Mouse (Mus musculus) cortical plate, adult 2 months (tissue): ENCODE measurements around the gene Trp53rka.

ENCODE experiments used
- CTCF ChIP-seq: fragments of 200-500 bp; IDR thresholded peaks from 2 replicates; pipeline ENCODE4 v1.5.1; 2011; ENCODE audit warnings: mild to moderate bottlenecking, control low read depth, low read length; ENCODE audit not compliant: insufficient read depth; ENCODE audit errors: extremely low read depth
- POLR2A ChIP-seq: fragments of 200-500 bp; IDR thresholded peaks from 2 replicates; pipeline ENCODE4 v1.6.1; 2011; ENCODE audit warnings: mild to moderate bottlenecking, low read length, control low read depth; ENCODE audit not compliant: insufficient read depth; ENCODE audit errors: extremely low read depth

DNA sequence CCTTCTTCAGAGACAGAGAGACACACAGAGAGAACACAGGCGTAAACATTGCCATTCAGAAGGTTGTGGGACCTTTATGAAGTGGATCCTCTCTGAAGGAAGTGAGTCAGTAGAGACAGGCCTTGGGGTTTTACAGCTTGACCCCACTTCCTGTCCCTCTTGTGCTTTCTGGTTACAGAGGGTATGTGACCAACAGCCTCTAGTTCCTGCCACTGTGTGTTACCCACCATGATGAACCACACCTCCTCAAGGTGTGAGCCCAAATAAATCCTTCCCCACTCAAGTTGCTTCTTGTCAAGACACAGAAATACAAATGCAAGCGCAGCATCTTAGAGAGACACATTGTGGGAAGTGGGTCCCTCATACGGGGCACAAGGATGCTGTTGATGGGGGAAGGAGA is 47.9 kb upstream of the Trp53rka start:
- TF ChIP-seq CTCF (no peak), POLR2A (no peak)
